Mouse (Mus musculus): ENCODE data around the gene Sgms1.
"Not testable (repeated sequence)": the region's sequence is repeated elsewhere in the genome, so short reads cannot be mapped to it uniquely, and the experiment has no call there.

Gene Sgms1

GRCm38 (mm10) chr19:32323070-32323469 is 66.4 kb downstream of the Sgms1 start:
- no peak for DNase-seq

GRCm38 (mm10) chr19:32322429-32323035 is 67.0 kb downstream of the Sgms1 start:
- no peak for DNase-seq

- peak; percentile 80 for DNase-seq
These were observed 69.2 kb downstream of the Sgms1 start for GRCm38 (mm10) chr19:32320366-32320666.

- no peak for DNase-seq
These were observed 69.8 kb downstream of the Sgms1 start for GRCm38 (mm10) chr19:32319531-32320365.

GRCm38 (mm10) chr19:32319057-32319456 is 70.5 kb downstream of the Sgms1 start:
- DNase-seq, result no peak

- not testable (repeated sequence) for DNase-seq
These were observed 72.2 kb downstream of the Sgms1 start for GRCm38 (mm10) chr19:32317347-32317746.

GRCm38 (mm10) chr19:32313304-32313703 is 76.2 kb downstream of the Sgms1 start:
- no peak for DNase-seq

GRCm38 (mm10) chr19:32311762-32312161 is 77.8 kb downstream of the Sgms1 start:
- no peak for DNase-seq

GRCm38 (mm10) chr19:32311063-32311462 is 78.5 kb downstream of the Sgms1 start:
- no peak for DNase-seq

GRCm38 (mm10) chr19:32310483-32310882 is 79.0 kb downstream of the Sgms1 start:
- DNase-seq, result no peak

- DNase-seq, result no peak
These were observed 80.2 kb downstream of the Sgms1 start for GRCm38 (mm10) chr19:32309346-32309745.

- DNase-seq, result no peak
These were observed 81.2 kb downstream of the Sgms1 start for GRCm38 (mm10) chr19:32308311-32308710.

- no peak for DNase-seq
These were observed 84.6 kb downstream of the Sgms1 start for GRCm38 (mm10) chr19:32304898-32305297.

GRCm38 (mm10) chr19:32304008-32304873 is 85.3 kb downstream of the Sgms1 start:
- DNase-seq, result peak; percentile 42

- no peak for DNase-seq
These were observed 86.6 kb downstream of the Sgms1 start for GRCm38 (mm10) chr19:32302835-32303381.

- DNase-seq, result no peak
These were observed 87.9 kb downstream of the Sgms1 start for GRCm38 (mm10) chr19:32301568-32301967.

- no peak for DNase-seq
These were observed 91.3 kb downstream of the Sgms1 start for GRCm38 (mm10) chr19:32298221-32298620.

- DNase-seq, result no peak
These were observed 92.7 kb downstream of the Sgms1 start for GRCm38 (mm10) chr19:32296863-32297262.

- DNase-seq, result no peak
These were observed 93.9 kb downstream of the Sgms1 start for GRCm38 (mm10) chr19:32295581-32295980.

- no peak for DNase-seq
These were observed 96.4 kb downstream of the Sgms1 start for GRCm38 (mm10) chr19:32292782-32293776.

- no peak for DNase-seq
These were observed 97.3 kb downstream of the Sgms1 start for GRCm38 (mm10) chr19:32292067-32292739.
